Mouse (Mus musculus) forebrain, embryonic 10.5 days (tissue): Measurements from ENCODE around the gene Aoc1. TPM values are rescaled to one million over a fixed set of nuclear protein-coding genes. Genes with fewer than 3 reads are reported as not detected.

Experiments
- DNase-seq: peaks from one replicate; pipeline ENCODE4 v3.0.0-alpha.2; 2017; ENCODE audit warnings: low spot score; ENCODE audit errors: extremely low spot score
- H3K27ac ChIP-seq: fragments of 300-500 bp; sonication (generic); 2 replicates; pipeline ENCODE4 v1.5.1; 2016; ENCODE audit warnings: mild to moderate bottlenecking
- H3K27me3 ChIP-seq: fragments of 300-500 bp; sonication (generic); 2 replicates; pipeline ENCODE4 v1.6.1; 2016; ENCODE audit warnings: mild to moderate bottlenecking; ENCODE audit not compliant: poor library complexity, severe bottlenecking
- H3K36me3 ChIP-seq: fragments of 300-500 bp; sonication (generic); replicated peaks from 2 replicates; pipeline ENCODE4 v1.6.1; 2016; ENCODE audit warnings: mild to moderate bottlenecking, moderate library complexity
- H3K4me1 ChIP-seq: fragments of 300-500 bp; sonication (generic); 2 replicates; pipeline ENCODE4 v1.6.1; 2016
- H3K4me3 ChIP-seq: fragments of 300-500 bp; sonication (generic); 2 replicates; pipeline ENCODE4 v1.5.1; 2016; ENCODE audit warnings: mild to moderate bottlenecking, moderate library complexity
- H3K9me3 ChIP-seq: fragments of 300-500 bp; sonication (generic); 2 replicates; pipeline ENCODE4 v1.6.1; 2016; ENCODE audit warnings: mild to moderate bottlenecking, moderate library complexity
- WGBS: fragments of 180-500 bp; shearing (Covaris S2); methylation state at CpG from one replicate; pipeline ENCODE4 v1.1.7; 2016; 5-methylcytosine and 5-hydroxymethylcytosine counted together
- polyA plus RNA-seq: library from polyadenylated mRNA; unstranded; fragments of >200 nt; fragmentation: Nextera tagmentation; extraction: Ambion mirVana; gene quantifications from 2 replicates; pipeline ENCODE4 v1.2.1, GENCODE M21; 2016

Gene Aoc1
- 0.05 TPM in 1 of 2 replicates, not detected in the other for polyA plus RNA-seq

DNA sequence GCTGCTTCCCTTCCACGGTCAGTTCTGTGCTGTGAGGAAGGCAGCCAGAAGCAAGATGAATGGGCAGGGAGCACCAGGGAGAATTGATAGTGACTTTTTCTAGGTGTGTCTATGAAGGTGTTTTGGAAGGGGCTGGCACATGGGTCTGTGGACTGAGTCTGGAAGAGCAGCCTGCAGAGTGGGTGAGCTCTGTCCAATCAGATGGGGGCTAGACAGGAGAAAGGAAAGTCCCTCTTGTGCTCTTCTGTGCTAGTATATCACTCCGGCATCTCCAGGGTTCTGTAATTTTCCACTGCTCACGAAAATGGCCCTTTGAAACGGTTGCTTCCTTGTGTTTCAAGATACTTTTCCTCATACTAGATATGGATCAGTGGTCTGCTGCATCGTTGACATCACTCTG lies at the start of gene Aoc1:
Gene Aoc1 (plus strand): TSS at position 301 of the 400 bp plus-strand sequence.
- H3K36me3 ChIP-seq, result no peaks in the 10 kb centered on the region
- DNase-seq, result no peak
- peaks cover 40% of the 10 kb centered on the region for H3K27me3 ChIP-seq
- H3K4me3 ChIP-seq, result no peak within 1 kb of the TSS
- peaks cover 2% of the 10 kb centered on the region for H3K4me1 ChIP-seq
- WGBS, result 85% methylated on average over 5 of the region's 5 CpGs
- H3K9me3 ChIP-seq, result no peaks in the 10 kb centered on the region
- no peak within 1 kb of the TSS for H3K27ac ChIP-seq

GRCm38 (mm10) chr6:48825016-48825415 lies 47.7 kb upstream of the Aoc1 start:
- Histone ChIP-seq H3K36me3 (no peaks in the 10 kb centered on the region), H3K4me3 (no peak overlapping the region), H3K4me1 (no peaks in the 10 kb centered on the region), H3K9me3 (no peaks in the 10 kb centered on the region), H3K27ac (no peak overlapping the region), H3K27me3 (no peaks in the 10 kb centered on the region)
- WGBS, result 76% methylated on average over 7 of the region's 7 CpGs
- DNase-seq, result no peak

- no peaks in the 10 kb centered on the region for H3K9me3 ChIP-seq
- no peaks in the 10 kb centered on the region for H3K4me1 ChIP-seq
- H3K36me3 ChIP-seq, result peaks cover 4% of the 10 kb centered on the region; the same call in 1 of the 2 replicates
- 95% methylated on average over 1 of the region's 1 CpGs for WGBS
- peak; percentile 2 for DNase-seq
- no peaks in the 10 kb centered on the region for H3K27me3 ChIP-seq
- H3K27ac ChIP-seq, result no peak overlapping the region
- no peak overlapping the region for H3K4me3 ChIP-seq
Observed at GRCm38 (mm10) chr6:48828976-48829375, 43.7 kb upstream of the Aoc1 start.

DNA sequence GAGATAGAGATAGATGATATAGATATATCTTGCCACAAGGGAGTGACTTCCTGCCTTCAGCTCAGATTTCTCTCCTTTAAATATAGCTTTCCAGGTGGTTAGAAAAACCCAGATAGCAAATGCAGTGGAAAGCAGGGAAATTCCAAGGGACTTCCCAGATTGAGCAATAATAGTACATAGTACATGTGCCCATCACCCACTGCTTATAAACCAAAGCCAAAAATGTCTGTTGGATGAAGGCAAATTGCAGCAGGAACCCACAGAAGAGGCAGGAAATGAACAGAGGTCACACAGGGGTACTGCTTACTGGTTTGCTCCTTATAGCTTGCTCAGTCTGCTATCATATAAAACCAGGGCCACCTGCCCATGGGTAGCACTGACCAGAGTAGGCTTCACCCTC lies 43.0 kb upstream of the Aoc1 start:
- H3K27me3 ChIP-seq, result no peaks in the 10 kb centered on the region
- no peak overlapping the region for H3K27ac ChIP-seq
- H3K4me3 ChIP-seq, result no peak overlapping the region
- peaks cover 8% of the 10 kb centered on the region; the same call in 1 of the 2 replicates for H3K36me3 ChIP-seq
- no peaks in the 10 kb centered on the region for H3K4me1 ChIP-seq
- H3K9me3 ChIP-seq, result no peaks in the 10 kb centered on the region
- peak; percentile 5 for DNase-seq

DNA sequence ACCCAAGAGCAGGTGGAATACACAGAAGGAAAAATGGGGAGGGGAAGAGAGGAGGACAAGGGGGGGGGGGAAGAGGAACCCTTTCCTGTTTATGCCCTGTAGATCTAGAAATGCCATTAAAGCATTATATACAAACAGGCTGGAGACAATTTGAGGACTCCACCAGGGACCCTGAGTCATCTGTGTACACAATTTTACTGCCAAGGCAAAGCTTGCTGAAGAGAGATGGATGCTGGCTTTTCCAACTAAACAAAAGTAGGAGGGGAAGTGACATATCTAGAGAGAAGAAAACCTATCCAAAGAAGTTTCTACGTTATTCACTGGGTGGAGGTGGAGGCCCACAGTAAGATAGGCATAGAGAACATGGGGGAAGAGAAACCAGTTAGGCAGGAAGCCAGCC lies 42.5 kb upstream of the Aoc1 start:
- no peaks in the 10 kb centered on the region for H3K27me3 ChIP-seq
- 90% methylated on average over 1 of the region's 1 CpGs for WGBS
- peaks cover 8% of the 10 kb centered on the region; the same call in 1 of the 2 replicates for H3K36me3 ChIP-seq
- peak; percentile 5 for DNase-seq
- no peaks in the 10 kb centered on the region for H3K4me1 ChIP-seq
- no peaks in the 10 kb centered on the region for H3K9me3 ChIP-seq
- H3K27ac ChIP-seq, result no peak overlapping the region
- H3K4me3 ChIP-seq, result no peak overlapping the region

DNA sequence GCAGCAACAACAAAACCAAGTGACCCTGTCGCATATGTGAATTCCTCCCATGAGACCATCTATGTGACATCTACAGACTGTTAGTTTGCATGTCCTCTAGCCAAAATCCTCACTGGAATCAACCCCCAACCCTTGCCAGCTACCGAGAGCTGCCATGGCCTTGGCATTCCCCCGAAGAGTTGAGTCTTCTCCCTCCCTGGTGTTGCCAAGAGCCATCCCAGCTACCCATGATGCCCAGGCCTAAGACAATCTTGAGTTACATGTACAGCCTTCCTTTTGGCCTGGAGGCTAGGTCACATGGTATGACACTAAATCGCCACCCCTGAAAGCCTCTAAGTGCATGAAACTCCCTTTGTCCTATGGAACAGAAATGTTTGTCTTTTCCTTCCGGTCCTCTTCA lies 41.6 kb upstream of the Aoc1 start:
- no peak overlapping the region for H3K27ac ChIP-seq
- H3K36me3 ChIP-seq, result peaks cover 8% of the 10 kb centered on the region; the same call in 1 of the 2 replicates
- H3K4me1 ChIP-seq, result no peaks in the 10 kb centered on the region
- 87% methylated on average over 5 of the region's 5 CpGs for WGBS
- no peaks in the 10 kb centered on the region for H3K9me3 ChIP-seq
- DNase-seq, result peak; percentile 2
- no peak overlapping the region for H3K4me3 ChIP-seq
- no peaks in the 10 kb centered on the region for H3K27me3 ChIP-seq

DNA sequence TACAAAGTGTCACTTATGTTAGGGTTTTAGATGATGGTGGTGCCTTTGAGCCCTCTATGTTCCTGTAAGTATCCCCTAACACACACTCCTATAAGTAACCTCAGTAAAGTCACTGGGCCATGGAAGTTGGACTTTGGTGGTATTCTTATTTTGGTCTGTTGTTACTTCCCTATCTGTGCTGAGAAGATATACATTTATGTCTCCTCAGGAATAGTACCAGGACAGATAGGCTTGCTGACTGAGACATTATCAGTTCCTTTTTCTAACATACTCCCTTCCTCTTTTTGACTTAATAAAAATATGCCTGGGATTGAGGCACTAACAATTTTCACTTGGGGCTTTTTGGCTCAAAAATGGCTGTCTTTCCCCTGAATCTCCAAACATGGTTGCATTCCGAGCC lies 40.3 kb upstream of the Aoc1 start:
- 95% methylated on average over 1 of the region's 1 CpGs for WGBS
- Histone ChIP-seq H3K27me3 (no peaks in the 10 kb centered on the region), H3K27ac (no peak overlapping the region), H3K9me3 (no peaks in the 10 kb centered on the region), H3K36me3 (peaks cover 8% of the 10 kb centered on the region; the same call in 1 of the 2 replicates), H3K4me1 (no peaks in the 10 kb centered on the region), H3K4me3 (no peak overlapping the region)
- no peak for DNase-seq

DNA sequence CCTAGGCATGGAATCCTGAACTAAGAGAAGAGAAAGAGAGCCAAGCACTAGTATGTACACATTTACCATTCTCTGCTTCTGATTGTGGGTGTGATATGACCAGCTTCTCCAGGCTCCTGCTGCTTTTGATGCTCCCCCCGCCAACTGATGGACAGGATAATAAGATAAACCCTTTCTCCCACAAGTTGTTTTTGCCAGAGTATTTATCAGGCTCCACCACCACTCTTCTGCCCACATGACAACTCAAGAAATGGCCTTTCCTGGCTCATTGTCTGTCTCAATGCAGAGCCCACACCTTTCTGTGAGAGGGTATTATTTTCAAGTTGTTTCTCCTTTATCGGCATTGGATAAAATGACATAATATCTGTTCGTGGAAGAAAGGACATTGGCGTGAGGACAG lies 39.2 kb upstream of the Aoc1 start:
- Histone ChIP-seq H3K27me3 (no peaks in the 10 kb centered on the region), H3K36me3 (peaks cover 8% of the 10 kb centered on the region; the same call in 1 of the 2 replicates), H3K4me3 (no peak overlapping the region), H3K4me1 (no peaks in the 10 kb centered on the region), H3K27ac (no peak overlapping the region), H3K9me3 (no peaks in the 10 kb centered on the region)
- 96% methylated on average over 4 of the region's 4 CpGs for WGBS
- DNase-seq, result no peak

DNA sequence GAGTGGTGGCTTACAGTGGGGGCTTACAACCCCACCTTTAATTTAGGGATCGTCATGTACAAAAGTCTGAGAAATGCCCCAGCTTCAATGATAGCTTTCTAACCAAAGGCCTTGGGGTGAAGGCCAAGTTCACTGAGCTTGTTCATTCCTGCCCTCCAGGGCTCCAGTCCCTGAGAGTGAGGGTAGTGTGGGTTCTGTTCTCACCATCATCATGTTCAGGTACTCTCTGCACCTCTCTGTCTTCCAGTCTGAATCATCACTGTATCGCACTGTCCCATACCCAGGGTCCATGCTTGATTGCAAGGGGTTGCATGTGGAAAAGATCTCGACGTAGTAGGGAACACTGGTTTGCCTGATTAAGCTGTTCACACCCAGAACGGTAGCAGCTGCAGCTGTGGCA lies 37.5 kb upstream of the Aoc1 start:
- peaks cover 7% of the 10 kb centered on the region for H3K4me1 ChIP-seq
- DNase-seq, result peak; percentile 5
- no peak overlapping the region for H3K4me3 ChIP-seq
- H3K27ac ChIP-seq, result no peak overlapping the region
- H3K36me3 ChIP-seq, result peaks cover 8% of the 10 kb centered on the region; the same call in 1 of the 2 replicates
- WGBS, result 90% methylated on average over 5 of the region's 5 CpGs
- no peaks in the 10 kb centered on the region for H3K27me3 ChIP-seq
- no peaks in the 10 kb centered on the region for H3K9me3 ChIP-seq

- Histone ChIP-seq H3K4me1 (peaks cover 16% of the 10 kb centered on the region), H3K27ac (no peak overlapping the region), H3K9me3 (no peaks in the 10 kb centered on the region), H3K4me3 (no peak overlapping the region), H3K27me3 (no peaks in the 10 kb centered on the region), H3K36me3 (peaks cover 8% of the 10 kb centered on the region; the same call in 1 of the 2 replicates)
- DNase-seq, result no peak
- WGBS, result 89% methylated on average over 5 of the region's 5 CpGs
Observed at GRCm38 (mm10) chr6:48836146-48836545, 36.5 kb upstream of the Aoc1 start.

DNA sequence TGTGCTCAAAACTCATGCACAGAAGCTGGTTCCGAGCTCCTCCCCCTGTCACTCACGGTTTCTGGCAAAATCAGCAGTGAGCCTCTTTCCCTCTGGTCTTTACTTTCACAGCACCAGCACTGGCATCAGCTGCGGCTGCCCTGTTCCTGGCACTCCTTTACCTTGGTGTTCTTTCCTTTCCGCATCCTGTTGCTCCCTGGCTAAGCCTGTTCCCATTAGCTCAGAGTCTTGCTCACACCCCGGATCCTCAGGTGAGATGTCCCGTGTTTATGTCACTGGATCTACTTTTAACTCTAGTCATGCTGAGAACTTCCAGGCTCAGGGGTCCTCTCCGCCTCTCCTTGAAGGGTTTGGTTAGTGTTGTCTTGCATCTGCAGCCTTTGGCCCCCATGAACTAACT lies 35.2 kb upstream of the Aoc1 start:
- Histone ChIP-seq H3K9me3 (no peaks in the 10 kb centered on the region), H3K4me3 (no peak overlapping the region), H3K36me3 (peaks cover 8% of the 10 kb centered on the region; the same call in 1 of the 2 replicates), H3K4me1 (peaks cover 30% of the 10 kb centered on the region), H3K27ac (no peak overlapping the region), H3K27me3 (no peaks in the 10 kb centered on the region)
- no peak for DNase-seq
- 86% methylated on average over 7 of the region's 7 CpGs for WGBS

- no peak for DNase-seq
- H3K36me3 ChIP-seq, result peaks cover 8% of the 10 kb centered on the region; the same call in 1 of the 2 replicates
- WGBS, result 82% methylated on average over 6 of the region's 6 CpGs
Observed at GRCm38 (mm10) chr6:48838321-48839080, 34.2 kb upstream of the Aoc1 start.

GRCm38 (mm10) chr6:48840371-48840969 lies 32.2 kb upstream of the Aoc1 start, which contains the start of gene Tmem176a:
Gene Tmem176a (plus strand): TSS chr6:48840919.
- H3K27me3 ChIP-seq, result no peaks in the 10 kb centered on the region
- DNase-seq, result no peak
- H3K9me3 ChIP-seq, result no peaks in the 10 kb centered on the region
- peak within 1 kb of the TSS; percentile 43 for H3K4me3 ChIP-seq
- peaks cover 30% of the 10 kb centered on the region for H3K4me1 ChIP-seq
- H3K36me3 ChIP-seq, result no peaks in the 10 kb centered on the region
- WGBS, result 53% methylated on average over 7 of the region's 7 CpGs
- peak within 1 kb of the TSS; percentile 80 for H3K27ac ChIP-seq

More at GRCm38 (mm10) chr6:48838321-48839080, 34.2 kb upstream of the Aoc1 start:
- no peaks in the 10 kb centered on the region for H3K27me3 ChIP-seq
- peaks cover 30% of the 10 kb centered on the region for H3K4me1 ChIP-seq
- no peak overlapping the region for H3K4me3 ChIP-seq
- no peak overlapping the region for H3K27ac ChIP-seq
- H3K9me3 ChIP-seq, result no peaks in the 10 kb centered on the region
